Mouse (Mus musculus): Measurements from ENCODE around the gene Pskh1.

The Pskh1 gene

GRCm38 (mm10) chr8:105892432-105892831 lies 7.8 kb upstream of the Pskh1 start:
- peak; percentile 66 for DNase-seq (ENCODE audit: low read depth, low spot score)

DNA sequence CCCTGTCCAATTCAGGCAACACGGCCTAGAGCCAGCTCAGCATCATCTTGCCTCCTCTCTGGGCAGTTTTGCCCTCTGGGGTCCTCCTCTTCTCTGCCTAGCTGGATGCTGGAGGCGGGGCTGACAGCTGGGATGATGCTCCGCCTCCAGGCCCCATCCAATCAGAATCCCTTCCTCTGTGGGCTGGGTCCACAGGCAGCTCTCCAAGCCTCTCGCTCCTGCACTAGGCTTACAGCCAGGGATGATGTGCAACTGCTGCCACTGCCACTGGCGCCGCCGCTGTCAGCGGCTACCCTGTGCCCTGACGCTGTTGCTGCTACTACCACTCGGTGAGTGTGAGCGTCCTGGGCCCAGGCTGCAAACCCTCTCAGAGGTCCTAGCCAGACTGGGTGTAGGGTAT lies 6.9 kb upstream of the Pskh1 start, which contains the start of gene Nrn1l:
Gene Nrn1l (plus strand): TSS at position 229 of the 400 bp plus-strand sequence.
- DNase-seq (ENCODE audit: low read depth, low spot score) = peak; percentile 17

- no peak for DNase-seq (ENCODE audit: low read depth, low spot score)
Observed at GRCm38 (mm10) chr8:105897801-105898480, 2.3 kb upstream of the Pskh1 start.

DNA sequence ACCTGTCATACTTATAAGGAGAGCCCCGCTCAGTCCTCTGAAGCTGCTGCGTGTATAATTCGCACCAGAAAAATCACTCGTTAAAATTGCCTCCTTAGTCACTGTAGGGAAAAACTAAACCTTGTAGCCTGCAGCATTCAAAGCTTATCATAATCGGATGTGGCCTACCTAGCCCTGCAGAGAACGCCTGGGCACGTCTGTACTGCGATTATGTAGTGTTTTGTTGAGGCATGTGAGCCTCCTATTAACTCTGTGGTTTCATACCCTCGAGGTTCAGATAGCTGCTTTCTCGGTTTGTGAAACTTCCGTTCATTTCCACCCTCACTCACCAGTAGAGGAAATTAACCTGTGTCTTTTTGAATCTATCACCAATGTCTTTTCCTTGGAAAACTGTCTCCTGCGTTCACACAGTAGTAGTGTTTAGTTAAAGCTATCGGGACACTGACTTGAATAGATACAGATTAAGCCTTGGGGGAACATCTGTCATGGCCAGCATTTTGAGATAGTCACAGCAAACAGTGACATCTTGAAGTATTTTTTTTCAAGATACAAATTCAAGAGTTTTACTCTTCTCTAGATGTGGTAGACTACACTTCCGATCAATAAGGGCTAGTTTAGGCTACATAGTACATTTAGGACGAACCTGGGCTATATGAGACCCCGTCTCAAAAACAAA lies 838 bp downstream of the Pskh1 start:
- peak; percentile 73 for DNase-seq (ENCODE audit: low read depth, low spot score)

DNA sequence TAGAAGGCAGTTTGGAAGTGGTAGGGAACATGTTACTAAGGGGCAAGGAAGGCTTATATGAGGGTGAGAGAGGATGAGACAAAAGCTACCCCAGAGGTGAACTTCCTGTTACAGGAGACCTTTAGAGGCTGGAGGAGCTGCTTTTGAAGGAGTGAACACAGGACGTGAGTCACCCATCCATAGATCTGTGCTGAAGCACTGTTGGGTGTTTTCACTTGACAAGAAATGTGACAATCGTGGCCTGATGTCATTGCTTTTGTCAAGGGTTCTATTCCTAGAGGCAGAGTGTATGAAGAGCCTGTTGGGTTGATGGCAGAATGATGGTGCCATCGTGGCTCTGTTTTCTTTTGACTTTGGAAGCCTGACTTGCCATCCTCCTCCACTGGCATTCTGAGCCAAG lies 19.1 kb downstream of the Pskh1 start:
- peak; percentile 52 for DNase-seq (ENCODE audit: low read depth, low spot score)

DNA sequence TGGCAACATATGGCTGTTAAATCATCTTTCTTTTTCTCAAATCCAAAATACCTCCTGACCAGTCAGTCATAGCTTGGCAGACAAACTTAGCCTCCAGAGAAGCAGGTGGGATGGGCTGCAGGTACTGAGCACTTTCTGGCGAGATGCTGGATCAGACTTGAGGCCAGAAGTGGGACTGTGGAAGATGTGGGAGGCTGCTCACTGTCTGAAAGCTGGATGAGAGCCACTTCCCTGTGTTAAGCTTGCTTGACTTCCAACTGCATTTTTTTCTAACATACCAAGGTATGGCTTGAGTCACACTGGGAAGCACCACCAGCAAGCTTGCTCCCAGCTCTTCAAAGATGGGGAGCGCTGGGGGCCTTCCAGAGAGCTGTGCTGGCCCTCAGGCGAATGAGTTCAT lies 24.9 kb downstream of the Pskh1 start:
- no peak for DNase-seq (ENCODE audit: low read depth, low spot score)

DNA sequence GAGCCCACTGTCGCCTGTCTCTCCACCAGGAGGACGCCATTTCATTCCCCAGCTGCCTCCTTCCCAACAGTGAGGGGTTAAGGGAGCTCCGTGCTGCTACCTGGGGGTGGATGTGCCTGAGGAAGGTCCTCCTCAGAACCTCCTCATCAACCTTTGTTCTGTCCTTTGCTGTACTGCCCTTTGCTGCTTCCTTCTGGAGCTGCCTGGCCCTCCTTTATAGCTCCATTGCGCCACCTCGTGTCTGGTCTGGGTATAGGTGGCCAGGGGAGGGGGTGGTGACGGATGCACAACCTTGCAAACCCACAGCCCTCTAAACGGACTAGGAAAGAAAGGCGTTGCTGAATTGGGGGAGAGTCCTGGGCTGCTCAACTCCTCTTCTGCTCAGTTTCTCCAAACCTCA lies 30.4 kb downstream of the Pskh1 start:
- peak; percentile 89 for DNase-seq (ENCODE audit: low read depth, low spot score)

GRCm38 (mm10) chr8:105931271-105931670 lies 31.0 kb downstream of the Pskh1 start:
- no peak for DNase-seq (ENCODE audit: low read depth, low spot score)

DNA sequence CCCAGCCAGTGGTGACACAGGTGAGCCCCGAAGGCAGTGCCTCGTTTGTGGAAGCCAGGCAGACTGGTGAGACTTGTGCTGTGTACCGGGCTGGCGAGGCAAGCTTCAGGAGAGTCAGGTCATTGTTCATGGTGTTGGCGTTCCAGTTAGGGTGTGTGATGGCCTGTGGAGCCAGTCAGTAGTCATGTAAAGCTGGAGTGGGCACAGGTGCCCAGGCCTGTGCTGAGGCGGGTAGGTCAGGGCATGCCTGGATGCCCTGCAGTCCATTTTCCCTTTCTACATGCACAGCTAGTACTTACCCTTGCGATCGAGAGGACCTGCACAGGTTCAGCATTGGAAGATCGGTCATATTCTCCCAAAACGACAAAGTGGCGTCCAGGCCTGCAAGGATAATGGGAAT lies 32.3 kb downstream of the Pskh1 start:
- DNase-seq (ENCODE audit: low read depth, low spot score) = no peak

- DNase-seq (ENCODE audit: low read depth, low spot score) = no peak
Observed at GRCm38 (mm10) chr8:105933762-105934161, 33.5 kb downstream of the Pskh1 start, which contains the start of gene Ctrl. Gene Ctrl, minus strand, starts transcription at chr8:105933862.

DNA sequence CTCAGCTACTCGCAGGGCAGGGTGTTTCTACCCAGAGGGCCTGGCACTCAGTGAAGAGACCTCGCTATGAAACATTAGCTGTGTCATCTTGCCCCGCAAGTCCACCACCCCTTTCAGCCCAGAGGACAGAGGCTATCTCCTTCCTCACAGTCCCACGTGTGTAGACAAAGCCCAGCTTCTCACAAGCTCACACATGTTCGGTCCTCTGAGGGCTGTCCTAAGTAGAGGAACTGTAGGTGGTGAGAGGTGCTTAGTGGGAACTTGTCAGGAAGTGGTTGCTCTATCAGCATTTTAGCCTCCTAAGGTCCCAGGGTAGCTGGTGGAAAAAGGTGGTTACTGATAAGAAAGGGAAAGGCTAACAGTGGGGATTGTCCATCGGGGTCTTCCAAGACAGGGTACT lies 34.9 kb downstream of the Pskh1 start:
- no peak for DNase-seq (ENCODE audit: low read depth, low spot score)

- no peak for DNase-seq (ENCODE audit: low read depth, low spot score)
Observed at GRCm38 (mm10) chr8:105935863-105936603, 35.8 kb downstream of the Pskh1 start.

GRCm38 (mm10) chr8:105936866-105937475 lies 36.7 kb downstream of the Pskh1 start:
- peak; percentile 77 for DNase-seq (ENCODE audit: low read depth, low spot score)

DNA sequence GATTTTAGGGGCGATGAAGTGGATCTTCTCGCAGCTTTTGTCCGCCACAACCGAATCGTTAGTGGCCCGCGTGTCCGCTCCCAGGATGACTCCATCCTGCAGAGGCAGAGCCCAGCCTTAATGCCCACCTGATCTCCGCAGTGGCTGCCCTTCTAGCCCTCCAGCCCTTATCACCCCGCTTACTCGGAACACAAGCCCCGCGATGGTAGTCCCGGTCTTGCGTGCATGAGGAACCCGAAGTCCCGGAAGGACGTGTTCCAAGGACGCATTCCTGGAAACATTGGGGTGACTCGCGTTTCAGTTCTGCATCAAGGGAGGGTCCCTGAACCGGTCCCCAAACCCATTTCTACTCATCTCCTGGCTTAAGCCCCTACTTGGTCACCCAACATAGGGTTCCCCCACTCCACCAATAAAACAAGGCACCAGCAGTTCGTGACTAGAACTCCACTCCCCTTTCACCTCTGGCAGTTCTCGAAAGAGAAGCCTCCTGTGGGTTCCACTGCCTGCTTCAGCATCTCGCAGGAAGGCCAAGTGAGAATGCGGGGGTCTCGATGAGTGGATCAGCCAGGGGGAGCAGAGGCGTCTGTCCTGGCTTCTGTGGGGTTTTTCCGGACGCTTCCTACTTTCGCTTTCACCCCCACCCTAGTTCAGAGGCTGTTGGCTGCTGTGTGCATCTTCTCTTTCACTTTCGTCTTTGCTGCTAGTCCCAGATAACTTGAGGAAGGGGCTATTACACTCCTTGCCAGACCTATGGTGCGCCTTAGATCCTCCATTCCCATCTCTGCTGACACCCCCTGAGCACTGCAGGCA lies 37.5 kb downstream of the Pskh1 start:
- DNase-seq (ENCODE audit: low read depth, low spot score) = peak; percentile 76

DNA sequence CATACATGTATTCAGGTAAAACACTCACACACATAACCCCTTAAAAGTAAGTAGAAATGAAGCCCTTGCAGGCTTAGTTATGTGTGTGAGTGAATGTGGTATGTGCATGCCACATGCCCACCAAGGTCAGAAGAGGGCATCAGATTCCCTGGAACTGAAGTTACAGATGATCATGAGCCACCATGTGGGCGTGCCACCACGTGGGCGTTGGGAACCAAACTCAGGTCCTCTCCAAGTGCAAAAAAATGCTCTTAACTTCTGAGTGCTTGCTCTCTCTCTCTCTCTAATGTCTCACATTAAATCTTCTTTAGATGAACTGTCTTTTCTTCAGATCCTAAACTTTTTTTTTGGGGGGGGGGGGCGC lies 38.0 kb downstream of the Pskh1 start, which contains the start of gene Psmb10:
Gene Psmb10 (minus strand): TSS at position 139 of the 364 bp plus-strand sequence.
- peak; percentile 56 for DNase-seq (ENCODE audit: low read depth, low spot score)

DNA sequence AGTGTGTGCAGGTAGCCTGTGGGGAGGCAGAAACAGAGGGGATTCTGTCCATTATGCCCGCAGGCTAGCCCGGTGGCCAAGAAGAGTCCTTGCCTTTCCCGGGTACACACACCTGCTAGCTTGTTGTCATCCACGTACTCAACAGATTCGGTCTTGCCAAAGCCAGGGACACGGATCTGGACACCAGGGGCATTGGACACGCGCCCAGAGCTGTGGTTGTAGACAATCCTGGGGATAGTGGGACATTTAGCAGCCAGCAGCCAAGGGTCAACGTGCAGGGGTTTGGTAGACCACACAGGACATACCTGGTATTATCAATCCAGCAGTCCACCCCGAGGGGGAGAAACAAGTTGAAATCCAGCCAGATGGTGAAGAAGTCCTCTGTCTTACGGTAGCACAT lies 41.8 kb downstream of the Pskh1 start:
- DNase-seq (ENCODE audit: low read depth, low spot score) = no peak

DNA sequence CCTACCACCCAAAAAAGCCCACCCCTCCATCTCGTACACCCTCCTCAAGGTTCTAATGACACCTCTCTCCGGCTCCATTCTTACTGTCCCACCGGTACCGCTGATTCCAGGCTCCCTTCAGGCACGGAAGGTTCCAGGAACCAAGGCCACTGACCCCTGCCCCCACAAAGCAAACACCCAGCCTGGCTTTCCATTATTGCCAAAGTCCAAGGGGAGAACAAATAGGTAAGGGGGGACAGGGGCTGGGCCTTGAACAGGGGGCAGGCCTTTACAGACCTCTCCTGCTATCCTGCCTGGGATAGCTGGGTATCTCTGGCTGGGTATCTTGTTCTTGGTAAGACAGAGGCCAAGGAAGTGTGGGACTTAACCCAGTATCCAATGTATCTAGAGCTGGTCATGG lies 42.3 kb downstream of the Pskh1 start:
- no peak for DNase-seq (ENCODE audit: low read depth, low spot score)

DNA sequence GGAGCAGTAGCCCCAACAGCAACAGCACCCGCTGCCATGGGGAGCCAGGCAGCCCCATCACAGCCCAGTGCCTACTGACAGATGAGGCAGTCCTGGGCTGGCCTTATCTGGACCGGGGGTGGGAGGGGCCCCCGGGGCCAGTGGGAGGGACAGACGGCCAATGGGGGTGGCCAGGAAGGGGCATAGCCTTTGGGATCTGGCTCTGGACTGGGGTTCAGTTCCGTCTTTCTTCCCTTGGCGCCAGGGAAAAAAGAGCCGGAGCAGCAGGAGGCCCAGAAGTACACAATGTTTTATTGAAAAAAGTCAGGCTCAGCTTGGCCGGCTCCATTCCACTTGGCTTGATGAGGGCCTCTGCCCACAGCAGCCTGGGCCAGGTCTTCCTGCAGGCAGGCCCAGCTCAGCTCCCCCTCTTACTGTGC lies 43.1 kb downstream of the Pskh1 start, which contains the start of gene Lcat:
Gene Lcat (minus strand): TSS at position 62 of the 419 bp plus-strand sequence.
- no peak for DNase-seq (ENCODE audit: low read depth, low spot score)

DNA sequence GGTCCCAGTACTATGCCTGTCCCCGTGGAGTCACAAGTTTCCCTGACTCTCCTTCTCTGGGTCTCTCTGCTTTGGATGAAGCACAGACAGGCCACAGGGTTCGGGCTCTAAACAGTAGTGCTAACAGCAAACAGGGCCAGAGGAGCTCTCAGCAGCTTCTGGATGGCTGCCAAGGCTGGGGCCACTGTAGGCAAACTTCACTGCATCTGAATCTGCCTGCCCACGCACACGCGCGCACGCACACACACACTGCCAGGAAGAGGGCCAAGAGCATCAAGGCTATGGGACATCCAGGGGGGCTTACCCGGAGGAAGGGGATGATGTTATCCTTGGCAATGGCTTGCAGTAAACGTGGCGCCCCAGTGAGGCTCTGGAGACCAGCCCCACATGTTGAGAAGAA lies 49.1 kb downstream of the Pskh1 start:
- DNase-seq (ENCODE audit: low read depth, low spot score) = no peak

DNA sequence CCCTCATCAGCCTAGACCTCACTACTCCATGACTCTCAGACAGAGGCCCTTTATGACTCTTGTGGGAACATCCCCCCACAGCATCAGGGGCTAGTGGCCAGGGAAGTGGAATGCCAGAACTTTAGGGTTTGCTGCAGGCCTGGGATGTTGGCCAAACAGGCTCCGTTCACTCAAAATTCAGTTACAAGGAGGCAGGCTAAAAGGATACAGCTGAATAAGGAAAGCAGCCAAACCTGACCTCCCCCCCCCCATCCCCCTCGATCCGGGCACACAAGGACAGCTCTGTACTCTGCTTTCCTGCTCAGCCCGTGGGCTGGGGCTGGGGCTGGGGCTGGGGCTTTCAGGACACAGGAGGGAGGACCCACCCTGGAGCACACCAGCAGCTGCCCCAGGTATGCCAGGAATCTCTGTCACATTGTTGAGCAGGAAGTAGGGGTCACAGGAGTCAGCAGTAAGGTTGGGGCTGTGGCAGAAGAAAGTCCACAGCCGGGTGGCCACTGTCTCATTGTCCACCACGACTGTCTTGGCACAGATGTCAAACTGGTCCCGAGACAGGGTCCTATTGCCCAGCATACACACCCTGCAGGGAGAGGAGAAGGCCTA lies 50.9 kb downstream of the Pskh1 start:
- DNase-seq (ENCODE audit: low read depth, low spot score) = no peak

- DNase-seq (ENCODE audit: low read depth, low spot score) = no peak
Observed at GRCm38 (mm10) chr8:105956556-105956955, 56.3 kb downstream of the Pskh1 start.

All from CD4-positive, CD25-positive, alpha-beta regulatory T cell, adult 2 months (primary cell).